Mouse (Mus musculus) small intestine, adult 2 months (tissue): ENCODE results near the gene Kif5a. TPM values are rescaled to one million over a fixed set of nuclear protein-coding genes. Genes with fewer than 3 reads are reported as not detected.
A peak's percentile ranks its signal among the peaks of the same experiment; 100 is the strongest.

Experiments used
- H3K27ac ChIP-seq: fragments of 200-500 bp; 2 replicates; pipeline ENCODE4 v1.5.1; 2012; ENCODE audit warnings: low read depth, low read length, control low read depth, inconsistent platforms; ENCODE audit not compliant: insufficient read depth
- H3K27me3 ChIP-seq: fragments of 200-500 bp; 2 replicates; pipeline ENCODE4 v1.6.1; 2012; ENCODE audit warnings: mild to moderate bottlenecking, moderate library complexity, low read length, inconsistent platforms; ENCODE audit not compliant: control insufficient read depth, insufficient read depth
- H3K36me3 ChIP-seq: fragments of 200-500 bp; 2 replicates; pipeline ENCODE4 v1.6.1; 2012; ENCODE audit warnings: mild to moderate bottlenecking, low read length, control low read depth, inconsistent platforms; ENCODE audit not compliant: control insufficient read depth, insufficient read depth
- H3K4me1 ChIP-seq: fragments of 200-500 bp; 2 replicates; pipeline ENCODE4 v1.6.1; 2012; ENCODE audit warnings: low read length, inconsistent platforms, mixed read lengths; ENCODE audit not compliant: control insufficient read depth, insufficient read depth, insufficient read length
- H3K4me3 ChIP-seq: fragments of 200-500 bp; 2 replicates; pipeline ENCODE4 v1.5.1; 2012; ENCODE audit warnings: low read depth, mild to moderate bottlenecking, control low read depth, inconsistent platforms, low read length, moderate library complexity
- CTCF ChIP-seq: fragments of 200-500 bp; IDR thresholded peaks from 2 replicates; pipeline ENCODE4 v1.5.1; 2012; ENCODE audit warnings: low read depth, mild to moderate bottlenecking, control low read depth, inconsistent platforms, low read length, moderate library complexity, mixed read lengths; ENCODE audit not compliant: insufficient replicate concordance, insufficient read length; ENCODE audit errors: extremely low read depth
- POLR2A ChIP-seq: fragments of 200-500 bp; IDR thresholded peaks from 2 replicates; pipeline ENCODE4 v1.6.1; 2012; ENCODE audit warnings: low read depth, mild to moderate bottlenecking, control low read depth, inconsistent platforms, low read length, moderate library complexity
- WGBS: fragments of 180-500 bp; shearing (Covaris S2); methylation state at CpG from one replicate; pipeline ENCODE4 v1.1.7; 2018; 5-methylcytosine and 5-hydroxymethylcytosine counted together
- polyA plus RNA-seq: library from polyadenylated mRNA; depleted of rRNA; stranded (reverse); fragments of >200 nt; gene quantifications from 2 replicates; pipeline ENCODE4 v1.2.3, GENCODE M21; 2012

The Kif5a gene
- polyA plus RNA-seq, 1 experiment: 1.8 TPM

GRCm38 (mm10) chr10:127233141-127233540, 30.0 kb downstream of the Kif5a start:
- WGBS: 54% methylated on average over 9 of the region's 9 CpGs

GRCm38 (mm10) chr10:127231741-127232140, 31.4 kb downstream of the Kif5a start:
- Histone ChIP-seq H3K27me3 (no peaks in the 10 kb centered on the region), H3K27ac (no peak overlapping the region), H3K36me3 (no peaks in the 10 kb centered on the region), H3K4me3 (no peak overlapping the region), H3K4me1 (no peaks in the 10 kb centered on the region)
- 77% methylated on average over 14 of the region's 14 CpGs for WGBS
- no peak for TF ChIP-seq CTCF
- no peak for TF ChIP-seq POLR2A

More at GRCm38 (mm10) chr10:127233141-127233540, 30.0 kb downstream of the Kif5a start:
- Histone ChIP-seq H3K4me1 (no peaks in the 10 kb centered on the region), H3K4me3 (no peak overlapping the region), H3K27me3 (no peaks in the 10 kb centered on the region), H3K27ac (no peak overlapping the region), H3K36me3 (no peaks in the 10 kb centered on the region)
- peak; percentile 42 for TF ChIP-seq CTCF
- no peak for TF ChIP-seq POLR2A

- Histone ChIP-seq H3K36me3 (no peaks in the 10 kb centered on the region), H3K27ac (no peak overlapping the region), H3K4me1 (no peaks in the 10 kb centered on the region), H3K27me3 (no peaks in the 10 kb centered on the region), H3K4me3 (no peak overlapping the region)
- no peak for TF ChIP-seq POLR2A
- no peak for TF ChIP-seq CTCF
- 34% methylated on average over 12 of the region's 12 CpGs for WGBS
Measured at GRCm38 (mm10) chr10:127230693-127231092, 32.5 kb downstream of the Kif5a start.

- TF ChIP-seq POLR2A (no peak), CTCF (no peak)
- no peak overlapping the region for H3K27ac ChIP-seq
- H3K4me1 ChIP-seq: no peaks in the 10 kb centered on the region
- no peak overlapping the region for H3K4me3 ChIP-seq
- WGBS: 19% methylated on average over 4 of the region's 4 CpGs
- H3K27me3 ChIP-seq: 0 out of 2 replicates have a peak, but pooled peaks cover 6% of the 10 kb centered on the region
- H3K36me3 ChIP-seq: no peaks in the 10 kb centered on the region
Measured at GRCm38 (mm10) chr10:127228897-127229296, 34.3 kb downstream of the Kif5a start.

GRCm38 (mm10) chr10:127227163-127227562, 36.0 kb downstream of the Kif5a start:
- WGBS: 76% methylated on average over 8 of the region's 8 CpGs
- H3K4me1 ChIP-seq: no peaks in the 10 kb centered on the region
- no peak overlapping the region for H3K4me3 ChIP-seq
- no peaks in the 10 kb centered on the region for H3K36me3 ChIP-seq
- no peak overlapping the region for H3K27ac ChIP-seq
- H3K27me3 ChIP-seq: 0 out of 2 replicates have a peak, but pooled peaks cover 6% of the 10 kb centered on the region
- TF ChIP-seq POLR2A: no peak
- TF ChIP-seq CTCF: no peak

GRCm38 (mm10) chr10:127226318-127226895, 36.7 kb downstream of the Kif5a start:
- no peak for TF ChIP-seq CTCF
- TF ChIP-seq POLR2A: no peak
- Histone ChIP-seq H3K36me3 (no peaks in the 10 kb centered on the region), H3K4me1 (no peaks in the 10 kb centered on the region), H3K27me3 (0 out of 2 replicates have a peak, but pooled peaks cover 6% of the 10 kb centered on the region), H3K27ac (no peak overlapping the region), H3K4me3 (no peak overlapping the region)
- 63% methylated on average over 8 of the region's 8 CpGs for WGBS

- no peak overlapping the region for H3K27ac ChIP-seq
- H3K27me3 ChIP-seq: 0 out of 2 replicates have a peak, but pooled peaks cover 6% of the 10 kb centered on the region
- H3K36me3 ChIP-seq: no peaks in the 10 kb centered on the region
- H3K4me1 ChIP-seq: no peaks in the 10 kb centered on the region
- H3K4me3 ChIP-seq: no peak overlapping the region
- TF ChIP-seq CTCF: no peak
- TF ChIP-seq POLR2A: no peak
- 53% methylated on average over 10 of the region's 10 CpGs for WGBS
Measured at GRCm38 (mm10) chr10:127225732-127226131, 37.4 kb downstream of the Kif5a start.
